Mouse (Mus musculus) G1E (cell line): Measurements from ENCODE around the gene Tma7. TPM values are rescaled to one million over a fixed set of nuclear protein-coding genes. Genes with fewer than 3 reads are reported as not detected.

Source experiments
- ATAC-seq: 2 replicates; pipeline ENCODE4 v1.8.0; 2016; ENCODE audit warnings: mild to moderate bottlenecking; ENCODE audit not compliant: insufficient number of reproducible peaks, poor library complexity, low FRiP score, severe bottlenecking; ENCODE audit errors: extremely low read depth
- DNase-seq: peaks from one replicate; pipeline ENCODE4 v3.0.0; 2012; ENCODE audit warnings: low spot score
- H3K27me3 ChIP-seq: 2 replicates; pipeline ENCODE4 v1.6.1; 2012; ENCODE audit warnings: mild to moderate bottlenecking, low read length, inconsistent platforms; ENCODE audit not compliant: insufficient read depth
- H3K36me3 ChIP-seq: replicated peaks from 2 replicates; pipeline ENCODE3; 2012; ENCODE audit warnings: mild to moderate bottlenecking, inconsistent platforms
- H3K4me1 ChIP-seq: 2 replicates; pipeline ENCODE4 v1.6.1; 2012; ENCODE audit warnings: low read depth, low read length, inconsistent platforms, mixed read lengths; ENCODE audit not compliant: insufficient read depth
- H3K4me3 ChIP-seq: 2 replicates; pipeline ENCODE4 v1.5.1; 2012; ENCODE audit warnings: low read depth, mild to moderate bottlenecking, inconsistent platforms, low read length, moderate library complexity, mixed read lengths
- H3K9me3 ChIP-seq: replicated peaks from 2 replicates; pipeline ENCODE4 v1.6.1; 2012; ENCODE audit warnings: inconsistent platforms
- CTCF ChIP-seq: IDR thresholded peaks from 2 replicates; pipeline ENCODE4 v1.5.1; 2012; ENCODE audit warnings: low read depth, low read length, inconsistent platforms, mixed read lengths
- GATA1 ChIP-seq: IDR thresholded peaks from 2 replicates; pipeline ENCODE4 v1.6.1; 2012; ENCODE audit warnings: borderline replicate concordance, low read length, inconsistent platforms, mixed read lengths
- GATA2 ChIP-seq: IDR thresholded peaks from 2 replicates; pipeline ENCODE4 v1.6.1; 2012; ENCODE audit warnings: low read depth, low read length, inconsistent platforms, borderline replicate concordance
- POLR2AphosphoS5 ChIP-seq: IDR thresholded peaks from 2 replicates; pipeline ENCODE4 v1.6.1; 2012; ENCODE audit warnings: low read depth, low read length, inconsistent platforms; ENCODE audit not compliant: insufficient replicate concordance
- TAL1 ChIP-seq: conservative IDR thresholded peaks from 2 replicates; pipeline ENCODE4 v1.6.1; 2012; ENCODE audit warnings: low read depth, low read length, inconsistent platforms, mixed read lengths
- polyA plus RNA-seq: library from polyadenylated mRNA; stranded (reverse); fragments of >175 nt; gene quantifications from 2 replicates; pipeline ENCODE4 v1.2.3, GENCODE M21; 2012
- total RNA-seq, 2 experiments: library from RNA; stranded (forward) in 1 of 2; stranded (reverse) in 1 of 2; fragments of 200-1000 nt in 1 of 2; fragments of >200 nt in 1 of 2; fragmentation: Nextera tagmentation in 1 of 2; gene quantifications; 2 replicates each; pipeline ENCODE4 v1.2.3; 2014 to 2017

Tma7 gene
- 133 and 230 TPM in 2 replicates for total RNA-seq (2014; fragmentation: Nextera tagmentation)
- 413 and 422 TPM in 2 replicates for total RNA-seq (2017)
- polyA plus RNA-seq = 429 and 438 TPM in 2 replicates

GRCm38 (mm10) chr9:109082124-109082800 is at the start of gene Tma7, which contains the start of gene Ccdc51:
Gene Tma7 (minus strand): TSS chr9:109082587.
Gene Ccdc51 (plus strand): TSS chr9:109082493.
- DNase-seq (peak; percentile 94), ATAC-seq (peak; percentile 97)
- peaks cover 54% of the 10 kb centered on the region for H3K36me3 ChIP-seq
- H3K4me3 ChIP-seq = peak within 1 kb of the TSS; percentile 85
- H3K4me1 ChIP-seq = peaks cover 36% of the 10 kb centered on the region
- no peaks in the 10 kb centered on the region for H3K27me3 ChIP-seq
- no peaks in the 10 kb centered on the region for H3K9me3 ChIP-seq
- no peak for TF ChIP-seq GATA1
- no peak for TF ChIP-seq TAL1
- no peak for TF ChIP-seq CTCF
- TF ChIP-seq POLR2AphosphoS5 = no peak
- no peak for TF ChIP-seq GATA2

- Histone ChIP-seq H3K4me3 (no peak overlapping the region), H3K27me3 (peaks cover 2% of the 10 kb centered on the region), H3K36me3 (no peaks in the 10 kb centered on the region), H3K4me1 (peaks cover 4% of the 10 kb centered on the region; the same call in 1 of the 2 replicates), H3K9me3 (no peaks in the 10 kb centered on the region)
- DNase-seq (no peak), ATAC-seq (no peak)
- no peak for TF ChIP-seq CTCF
- TF ChIP-seq POLR2AphosphoS5 = no peak
- no peak for TF ChIP-seq GATA1
- TF ChIP-seq GATA2 = no peak
- no peak for TF ChIP-seq TAL1
These were observed 47.7 kb upstream of the Tma7 start for GRCm38 (mm10) chr9:109130076-109130475.

- no peak for DNase-seq
- TF ChIP-seq GATA2 = no peak
- TF ChIP-seq CTCF = no peak
- TF ChIP-seq POLR2AphosphoS5 = no peak
- TF ChIP-seq GATA1 = no peak
- TF ChIP-seq TAL1 = no peak
- no peak for ATAC-seq
These were observed 45.8 kb upstream of the Tma7 start for GRCm38 (mm10) chr9:109128211-109128610.

DNA sequence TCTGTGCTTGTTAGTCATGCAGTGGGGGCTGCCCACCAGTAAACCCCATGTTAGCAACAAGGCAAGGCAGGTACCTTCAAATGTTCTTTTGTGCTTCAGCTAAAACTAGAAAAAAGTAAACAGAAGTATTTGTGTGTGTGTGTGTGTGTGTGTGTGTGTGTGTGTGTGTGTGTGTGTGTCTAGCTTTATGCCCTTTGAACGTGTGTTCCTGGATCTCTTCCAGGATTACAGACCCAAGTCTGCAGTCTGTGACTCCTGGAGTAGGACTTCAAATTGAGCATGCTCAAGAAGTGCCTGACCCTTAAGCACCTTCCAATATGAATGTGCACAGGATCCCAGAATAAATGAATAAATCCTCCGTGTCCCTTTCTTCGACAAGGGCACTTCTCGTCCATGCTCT is 44.7 kb upstream of the Tma7 start:
- DNase-seq = no peak
- TF ChIP-seq GATA2 (no peak), CTCF (no peak), TAL1 (no peak), GATA1 (no peak), POLR2AphosphoS5 (no peak)
- Histone ChIP-seq H3K27me3 (peaks cover 4% of the 10 kb centered on the region), H3K4me3 (no peak overlapping the region), H3K9me3 (no peaks in the 10 kb centered on the region), H3K4me1 (peaks cover 4% of the 10 kb centered on the region; the same call in 1 of the 2 replicates), H3K36me3 (no peaks in the 10 kb centered on the region)
- no peak for ATAC-seq

More at GRCm38 (mm10) chr9:109128211-109128610, 45.8 kb upstream of the Tma7 start:
- Histone ChIP-seq H3K27me3 (peaks cover 4% of the 10 kb centered on the region), H3K4me3 (no peak overlapping the region), H3K9me3 (no peaks in the 10 kb centered on the region), H3K36me3 (no peaks in the 10 kb centered on the region), H3K4me1 (peaks cover 4% of the 10 kb centered on the region; the same call in 1 of the 2 replicates)

DNA sequence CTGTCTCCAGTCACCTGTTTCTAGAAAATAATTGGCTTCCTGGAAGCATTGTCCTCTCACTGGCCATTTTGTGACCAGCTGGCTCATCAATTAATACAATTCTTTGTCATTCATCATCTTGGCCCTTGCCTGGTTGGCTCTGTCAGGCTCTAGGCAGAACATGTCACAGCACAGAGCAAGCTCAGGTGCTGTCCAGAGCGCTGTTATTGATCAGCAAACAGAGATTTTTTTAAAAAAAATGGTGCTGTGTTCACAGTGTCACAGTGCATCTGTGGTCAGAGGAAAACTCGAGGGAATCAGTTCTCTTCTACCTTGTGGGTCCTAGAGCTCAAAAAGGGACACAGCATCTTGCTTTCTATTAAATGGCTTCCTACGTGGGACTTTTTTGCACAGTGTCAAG is 43.1 kb upstream of the Tma7 start:
- DNase-seq = no peak
- Histone ChIP-seq H3K36me3 (no peaks in the 10 kb centered on the region), H3K4me3 (no peak overlapping the region), H3K4me1 (peaks cover 4% of the 10 kb centered on the region; the same call in 1 of the 2 replicates), H3K27me3 (peaks cover 6% of the 10 kb centered on the region), H3K9me3 (no peaks in the 10 kb centered on the region)
- ATAC-seq = no peak
- no peak for TF ChIP-seq CTCF
- no peak for TF ChIP-seq GATA1
- TF ChIP-seq GATA2 = no peak
- TF ChIP-seq POLR2AphosphoS5 = no peak
- no peak for TF ChIP-seq TAL1

DNA sequence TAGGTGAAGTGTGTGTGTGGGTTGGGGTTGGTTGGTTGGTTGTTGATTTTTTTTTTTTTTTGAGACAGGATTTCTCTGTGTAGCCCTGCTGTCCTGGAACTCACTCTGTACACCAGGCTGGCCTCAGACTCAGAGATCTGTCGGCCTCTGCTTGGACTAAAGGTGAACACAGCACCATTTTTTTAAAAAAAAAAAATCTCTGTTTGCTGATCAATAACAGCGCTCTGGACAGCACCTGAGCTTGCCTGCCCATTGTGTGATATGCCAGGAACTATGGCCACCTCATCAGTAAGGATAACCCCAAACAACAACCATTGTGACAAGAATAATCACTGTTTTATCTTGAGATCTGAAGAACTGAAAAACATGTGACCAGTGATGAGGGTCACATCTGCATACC is 42.7 kb upstream of the Tma7 start:
- peaks cover 6% of the 10 kb centered on the region for H3K27me3 ChIP-seq
- peaks cover 3% of the 10 kb centered on the region; the same call in 1 of the 2 replicates for H3K4me1 ChIP-seq
- ATAC-seq (no peak), DNase-seq (no peak)
- no peaks in the 10 kb centered on the region for H3K36me3 ChIP-seq
- TF ChIP-seq GATA2 = no peak
- TF ChIP-seq TAL1 = no peak
- TF ChIP-seq GATA1 = no peak
- no peak for TF ChIP-seq CTCF
- TF ChIP-seq POLR2AphosphoS5 = no peak
- no peak overlapping the region for H3K4me3 ChIP-seq
- no peaks in the 10 kb centered on the region for H3K9me3 ChIP-seq
